Mouse (Mus musculus) liver, embryonic 16.5 days (tissue): Measurements from ENCODE around the gene Olfr1364. TPM values are rescaled to one million over a fixed set of nuclear protein-coding genes. Genes with fewer than 3 reads are reported as not detected.

Source experiments
- polyA plus RNA-seq: library from polyadenylated mRNA; unstranded; fragments of >200 nt; fragmentation: Nextera tagmentation; extraction: Ambion mirVana; gene quantifications from 2 replicates; pipeline ENCODE4 v1.2.1, GENCODE M21; 2015

Olfr1364 gene
- polyA plus RNA-seq, 1 experiment from 2014 or later: not detected

Other genes starting within 250 kb of the Olfr1364 start
- gene Olfr1367, start 234.8 kb downstream of the Olfr1364 start, polyA plus RNA-seq: not detected in 2 replicates
- gene Zscan12, start 218.9 kb downstream of the Olfr1364 start, polyA plus RNA-seq: 2.7 and 2.9 TPM in 2 replicates
- 28.9 and 30.2 TPM in 2 replicates for gene Zkscan3, start 179.0 kb downstream of the Olfr1364 start, polyA plus RNA-seq
- 0.82 and 0.97 TPM in 2 replicates for gene Pgbd1, start 140.7 kb downstream of the Olfr1364 start, polyA plus RNA-seq
- gene Zscan26, start 128.0 kb downstream of the Olfr1364 start, polyA plus RNA-seq: 12.0 and 13.3 TPM in 2 replicates
- gene Nkapl, start 113.2 kb downstream of the Olfr1364 start, polyA plus RNA-seq: 0.79 and 1.0 TPM in 2 replicates
- 0.44 TPM in 2 replicates for gene Zkscan4, start 102.9 kb downstream of the Olfr1364 start, polyA plus RNA-seq
- not detected in 2 replicates for gene Gm10065, start 102.3 kb downstream of the Olfr1364 start, polyA plus RNA-seq
- 0.62 and 0.70 TPM in 2 replicates for gene AK157302, start 86.5 kb downstream of the Olfr1364 start, polyA plus RNA-seq
- gene Gm11273, start 80.3 kb downstream of the Olfr1364 start, polyA plus RNA-seq: 4.7 and 5.5 TPM in 2 replicates
- gene Zkscan8, start 50.6 kb downstream of the Olfr1364 start, polyA plus RNA-seq: 1.0 and 1.2 TPM in 2 replicates
- gene Olfr1366, start 39.0 kb downstream of the Olfr1364 start, polyA plus RNA-seq: 0.04 TPM in 1 of 2 replicates, not detected in the other
- not detected in 2 replicates for gene Olfr1535, start 21.9 kb downstream of the Olfr1364 start, polyA plus RNA-seq
- not detected in 2 replicates for gene Olfr1362, start 32.3 kb upstream of the Olfr1364 start, polyA plus RNA-seq
- not detected in 2 replicates for gene Olfr11, start 60.8 kb upstream of the Olfr1364 start, polyA plus RNA-seq
- not detected in 2 replicates for gene Olfr1361, start 81.6 kb upstream of the Olfr1364 start, polyA plus RNA-seq
- not detected in 2 replicates for gene Olfr1360, start 95.6 kb upstream of the Olfr1364 start, polyA plus RNA-seq
- gene Olfr1359, start 116.4 kb upstream of the Olfr1364 start, polyA plus RNA-seq: not detected in 2 replicates
- 3.5 and 6.2 TPM in 2 replicates for gene Hist1h2bl, start 134.4 kb upstream of the Olfr1364 start, polyA plus RNA-seq
- gene Hist1h2ai, start 134.7 kb upstream of the Olfr1364 start, polyA plus RNA-seq: 18.6 and 20.0 TPM in 2 replicates
- gene Hist1h3h, start 135.9 kb upstream of the Olfr1364 start, polyA plus RNA-seq: 4.4 and 13.9 TPM in 2 replicates
- gene Hist1h2bm, start 140.3 kb upstream of the Olfr1364 start, polyA plus RNA-seq: 5.9 and 9.8 TPM in 2 replicates
- gene Hist1h4j, start 153.3 kb upstream of the Olfr1364 start, polyA plus RNA-seq: 0.99 and 1.0 TPM in 2 replicates
- 5.0 and 6.3 TPM in 2 replicates for gene Hist1h4k, start 168.7 kb upstream of the Olfr1364 start, polyA plus RNA-seq
- 40.9 and 50.2 TPM in 2 replicates for gene Hist1h2ak, start 172.1 kb upstream of the Olfr1364 start, polyA plus RNA-seq
- gene Hist1h2bn, start 172.4 kb upstream of the Olfr1364 start, polyA plus RNA-seq: 8.1 and 12.9 TPM in 2 replicates
- gene Hist1h1b, start 198.9 kb upstream of the Olfr1364 start, polyA plus RNA-seq: 22.9 and 30.4 TPM in 2 replicates
- gene Hist1h3i, start 201.6 kb upstream of the Olfr1364 start, polyA plus RNA-seq: 158 and 190 TPM in 2 replicates
- 10.1 and 14.1 TPM in 2 replicates for gene Hist1h2an, start 205.5 kb upstream of the Olfr1364 start, polyA plus RNA-seq
- 3.8 and 7.6 TPM in 2 replicates for gene Hist1h2bp, start 205.7 kb upstream of the Olfr1364 start, polyA plus RNA-seq
- 25.4 and 31.7 TPM in 2 replicates for gene Hist1h2bq, start 228.4 kb upstream of the Olfr1364 start, polyA plus RNA-seq
- gene Hist1h2ao, start 228.7 kb upstream of the Olfr1364 start, polyA plus RNA-seq: 2.1 TPM in 1 of 2 replicates, not detected in the other
- not detected in 2 replicates for gene Hist1h4m, start 230.0 kb upstream of the Olfr1364 start, polyA plus RNA-seq